Mouse (Mus musculus) G1E (cell line): Measurements from ENCODE around the gene Mocs1. TPM values are rescaled to one million over a fixed set of nuclear protein-coding genes. Genes with fewer than 3 reads are reported as not detected.
A peak's percentile ranks its signal among the peaks of the same experiment; 100 is the strongest.
"Not testable (repeated sequence)": the region's sequence is repeated elsewhere in the genome, so short reads cannot be mapped to it uniquely, and the experiment has no call there.

Experiments
- ATAC-seq: 2 replicates; pipeline ENCODE4 v1.8.0; 2016; ENCODE audit warnings: mild to moderate bottlenecking; ENCODE audit not compliant: insufficient number of reproducible peaks, poor library complexity, low FRiP score, severe bottlenecking; ENCODE audit errors: extremely low read depth
- DNase-seq: peaks from one replicate; pipeline ENCODE4 v3.0.0; 2012; ENCODE audit warnings: low spot score
- H3K27me3 ChIP-seq: 2 replicates; pipeline ENCODE4 v1.6.1; 2012; ENCODE audit warnings: mild to moderate bottlenecking, low read length, inconsistent platforms; ENCODE audit not compliant: insufficient read depth
- H3K36me3 ChIP-seq: replicated peaks from 2 replicates; pipeline ENCODE3; 2012; ENCODE audit warnings: mild to moderate bottlenecking, inconsistent platforms
- H3K4me1 ChIP-seq: 2 replicates; pipeline ENCODE4 v1.6.1; 2012; ENCODE audit warnings: low read depth, low read length, inconsistent platforms, mixed read lengths; ENCODE audit not compliant: insufficient read depth
- H3K4me3 ChIP-seq: 2 replicates; pipeline ENCODE4 v1.5.1; 2012; ENCODE audit warnings: low read depth, mild to moderate bottlenecking, inconsistent platforms, low read length, moderate library complexity, mixed read lengths
- H3K9me3 ChIP-seq: replicated peaks from 2 replicates; pipeline ENCODE4 v1.6.1; 2012; ENCODE audit warnings: inconsistent platforms
- CTCF ChIP-seq: IDR thresholded peaks from 2 replicates; pipeline ENCODE4 v1.5.1; 2012; ENCODE audit warnings: low read depth, low read length, inconsistent platforms, mixed read lengths
- GATA1 ChIP-seq: IDR thresholded peaks from 2 replicates; pipeline ENCODE4 v1.6.1; 2012; ENCODE audit warnings: borderline replicate concordance, low read length, inconsistent platforms, mixed read lengths
- GATA2 ChIP-seq: IDR thresholded peaks from 2 replicates; pipeline ENCODE4 v1.6.1; 2012; ENCODE audit warnings: low read depth, low read length, inconsistent platforms, borderline replicate concordance
- POLR2AphosphoS5 ChIP-seq: IDR thresholded peaks from 2 replicates; pipeline ENCODE4 v1.6.1; 2012; ENCODE audit warnings: low read depth, low read length, inconsistent platforms; ENCODE audit not compliant: insufficient replicate concordance
- TAL1 ChIP-seq: conservative IDR thresholded peaks from 2 replicates; pipeline ENCODE4 v1.6.1; 2012; ENCODE audit warnings: low read depth, low read length, inconsistent platforms, mixed read lengths
- polyA plus RNA-seq: library from polyadenylated mRNA; stranded (reverse); fragments of >175 nt; gene quantifications from 2 replicates; pipeline ENCODE4 v1.2.3, GENCODE M21; 2012
- total RNA-seq, 2 experiments: library from RNA; stranded (forward) in 1 of 2; stranded (reverse) in 1 of 2; fragments of 200-1000 nt in 1 of 2; fragments of >200 nt in 1 of 2; fragmentation: Nextera tagmentation in 1 of 2; gene quantifications; 2 replicates each; pipeline ENCODE4 v1.2.3; 2014 to 2017

Mocs1 gene
- total and polyA plus RNA-seq, 3 experiments: 30.2 to 85.5 (median 37.0) TPM

DNA sequence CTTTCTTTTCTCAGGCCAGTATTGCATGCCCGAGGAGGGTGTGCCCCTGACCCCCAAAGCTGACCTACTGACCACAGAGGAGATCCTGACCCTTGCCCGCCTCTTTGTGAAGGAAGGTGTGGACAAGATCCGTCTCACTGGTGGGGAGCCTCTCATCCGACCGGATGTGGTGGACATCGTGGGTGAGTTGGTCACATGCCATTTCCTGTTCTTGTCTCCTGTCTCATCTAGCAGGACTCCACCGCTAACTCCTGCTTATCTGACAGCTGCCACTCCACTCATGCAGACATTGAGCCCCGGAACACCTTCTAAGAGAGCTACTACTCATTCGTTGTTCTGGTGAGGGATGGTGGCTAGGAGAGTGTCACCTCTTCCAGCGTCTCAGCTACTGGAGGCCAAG is 6.9 kb downstream of the Mocs1 start:
- TF ChIP-seq CTCF: no peak
- no peak for TF ChIP-seq GATA1
- TF ChIP-seq POLR2AphosphoS5: no peak
- TF ChIP-seq GATA2: no peak
- no peak; the same call in 1 of the 2 replicates for TF ChIP-seq TAL1
- Histone ChIP-seq H3K27me3 (no peaks in the 10 kb centered on the region), H3K9me3 (peaks cover 2% of the 10 kb centered on the region; the same call in 1 of the 2 replicates), H3K36me3 (peaks cover 81% of the 10 kb centered on the region), H3K4me3 (no peak overlapping the region; the same call in 1 of the 2 replicates), H3K4me1 (peaks cover 88% of the 10 kb centered on the region)
- no peak for DNase-seq
- peak; percentile 60 for ATAC-seq

DNA sequence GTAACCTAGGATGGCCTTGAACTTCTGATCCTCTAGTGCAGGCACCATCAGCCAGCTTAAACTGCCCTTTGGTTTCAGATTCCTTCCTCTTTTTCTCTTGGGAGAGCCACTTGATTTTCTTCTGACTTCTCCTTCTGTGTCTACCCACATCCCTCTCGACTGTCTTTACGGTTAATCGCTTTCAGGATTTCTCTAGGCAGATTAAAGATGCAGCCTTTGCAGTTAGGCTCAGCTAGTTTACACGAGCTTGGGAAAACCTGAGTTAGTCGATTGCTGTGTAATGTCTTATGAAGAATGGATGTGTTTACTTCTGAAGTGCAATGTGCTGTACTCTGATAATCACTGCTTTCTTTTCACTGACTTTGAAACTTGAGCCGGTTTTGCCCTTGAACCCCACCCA is 8.5 kb downstream of the Mocs1 start:
- TF ChIP-seq POLR2AphosphoS5: no peak
- TF ChIP-seq GATA1: no peak
- TF ChIP-seq GATA2: no peak
- TF ChIP-seq CTCF: no peak
- no peak for TF ChIP-seq TAL1
- Histone ChIP-seq H3K27me3 (no peaks in the 10 kb centered on the region), H3K36me3 (peaks cover 77% of the 10 kb centered on the region), H3K9me3 (peaks cover 2% of the 10 kb centered on the region; the same call in 1 of the 2 replicates), H3K4me3 (no peak overlapping the region), H3K4me1 (peaks cover 83% of the 10 kb centered on the region)
- DNase-seq: no peak
- no peak for ATAC-seq

DNA sequence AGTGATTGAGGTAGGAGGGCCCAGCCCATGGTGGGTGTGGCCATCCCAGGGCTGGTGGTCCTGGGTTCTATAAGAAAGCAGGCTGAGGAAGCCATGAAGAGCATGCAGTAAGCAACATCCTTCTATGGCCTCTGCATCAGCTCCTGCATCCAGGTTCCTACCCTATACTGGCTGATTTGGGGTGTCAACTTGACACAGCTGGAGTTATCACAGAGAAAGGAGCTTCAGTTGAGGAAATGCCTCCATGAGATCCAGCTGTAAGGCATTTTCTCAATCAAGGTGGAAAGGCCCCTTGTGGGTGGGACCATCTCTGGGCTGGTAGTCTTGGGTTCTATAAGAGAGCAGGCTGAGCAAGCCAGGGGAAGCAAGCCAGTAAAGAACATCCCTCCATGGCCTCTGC is 9.1 kb downstream of the Mocs1 start:
- H3K4me1 ChIP-seq: peaks cover 78% of the 10 kb centered on the region

DNA sequence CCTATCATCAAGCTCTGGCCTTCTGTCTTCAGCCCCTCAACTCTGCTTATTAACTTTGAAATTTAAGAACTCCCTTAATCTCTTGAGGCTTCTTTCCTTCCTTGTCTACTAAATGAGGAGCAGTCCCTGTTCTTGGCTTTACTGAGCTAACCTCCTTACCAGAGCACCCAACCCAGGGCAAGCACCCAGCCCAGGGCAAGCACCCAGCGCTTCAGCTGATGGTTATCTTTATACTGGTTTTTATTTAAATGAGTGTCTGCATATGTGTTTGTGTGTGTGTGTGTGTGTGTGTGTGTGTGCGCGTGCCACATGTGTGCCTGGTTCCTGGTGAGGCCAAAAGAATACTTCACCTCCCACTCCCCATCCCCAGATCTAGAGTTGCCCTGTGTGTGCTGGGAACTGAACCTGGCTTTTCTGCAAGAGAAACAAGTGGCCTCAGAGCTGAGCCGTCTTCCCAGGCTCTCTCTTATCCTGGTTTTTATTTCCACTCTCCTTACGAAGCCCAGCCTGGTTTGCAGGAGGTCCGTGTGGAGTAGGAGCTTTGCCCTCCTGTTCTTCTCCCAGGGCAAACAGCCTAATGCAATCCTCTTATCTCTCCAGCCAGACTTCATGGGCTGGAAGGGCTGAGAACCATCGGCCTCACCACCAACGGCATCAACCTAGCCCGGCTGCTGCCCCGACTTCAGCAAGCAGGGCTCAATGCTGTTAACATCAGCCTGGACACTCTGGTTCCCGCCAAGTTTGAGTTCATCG is 10.8 kb downstream of the Mocs1 start:
- ATAC-seq (peak; percentile 79), DNase-seq (peak; percentile 75)
- peaks cover 55% of the 10 kb centered on the region for H3K36me3 ChIP-seq
- TF ChIP-seq POLR2AphosphoS5 (no peak), TAL1 (peak; percentile 82), CTCF (no peak), GATA1 (no peak)
- H3K27me3 ChIP-seq: no peaks in the 10 kb centered on the region
- H3K4me3 ChIP-seq: peak overlapping the region; percentile 57; the same call in 1 of the 2 replicates
- H3K9me3 ChIP-seq: peaks cover 2% of the 10 kb centered on the region; the same call in 1 of the 2 replicates
- H3K4me1 ChIP-seq: peaks cover 61% of the 10 kb centered on the region

More for the DNA sequence above, 9.1 kb downstream of the Mocs1 start:
- not testable (repeated sequence) for H3K27me3 ChIP-seq, ATAC-seq, H3K9me3 ChIP-seq, H3K4me3 ChIP-seq, DNase-seq
- peaks cover 72% of the 10 kb centered on the region for H3K36me3 ChIP-seq

- no peaks in the 10 kb centered on the region for H3K27me3 ChIP-seq
- ATAC-seq (no peak), DNase-seq (no peak)
- H3K4me1 ChIP-seq: peaks cover 54% of the 10 kb centered on the region
- H3K36me3 ChIP-seq: peaks cover 48% of the 10 kb centered on the region
- no peak overlapping the region; the same call in 1 of the 2 replicates for H3K4me3 ChIP-seq
- TF ChIP-seq CTCF: no peak
- TF ChIP-seq POLR2AphosphoS5: no peak
- TF ChIP-seq GATA2: no peak
- no peak for TF ChIP-seq TAL1
- TF ChIP-seq GATA1: no peak
- peaks cover 2% of the 10 kb centered on the region; the same call in 1 of the 2 replicates for H3K9me3 ChIP-seq
Measured at GRCm38 (mm10) chr17:49439706-49440105, 11.5 kb downstream of the Mocs1 start.

DNA sequence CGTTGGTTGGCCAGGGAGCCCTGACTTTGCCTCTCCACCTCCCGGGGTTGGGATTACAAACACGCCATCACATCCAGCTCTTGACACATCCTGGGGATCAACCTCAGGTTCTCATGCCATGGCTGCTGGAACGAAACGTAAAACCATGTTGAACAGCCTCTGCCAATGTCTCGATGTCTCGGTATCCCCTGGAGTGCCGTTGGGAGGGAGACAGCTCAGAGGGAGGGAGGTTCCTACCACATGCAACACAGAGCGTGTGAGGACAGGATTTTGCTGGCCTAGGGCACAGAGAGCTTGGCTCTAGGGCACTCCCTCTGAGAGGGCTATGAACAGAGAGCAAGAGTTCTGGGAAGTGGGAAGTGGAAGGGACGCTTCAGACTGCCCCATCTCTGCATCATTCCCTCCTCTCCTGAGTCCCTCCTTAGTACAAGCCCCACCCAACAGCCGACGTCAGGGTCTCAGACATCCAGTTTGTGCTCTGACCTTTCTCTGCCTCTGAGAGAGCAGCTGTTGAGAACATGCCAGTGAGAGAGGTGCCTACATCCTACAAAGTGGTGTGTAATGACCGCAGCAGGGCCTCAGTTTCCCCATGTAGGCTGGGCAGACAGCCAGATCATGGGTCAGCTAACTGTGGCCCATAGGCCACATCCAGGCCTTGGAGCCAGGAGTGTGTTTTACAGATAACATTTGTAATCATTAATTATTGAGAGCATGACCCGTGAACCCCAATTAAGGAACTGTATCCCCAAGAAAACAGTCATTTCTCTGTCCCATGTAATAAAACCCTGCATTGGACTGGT is 12.4 kb downstream of the Mocs1 start:
- Histone ChIP-seq H3K36me3 (peaks cover 40% of the 10 kb centered on the region), H3K4me1 (peaks cover 45% of the 10 kb centered on the region), H3K27me3 (no peaks in the 10 kb centered on the region), H3K9me3 (peaks cover 2% of the 10 kb centered on the region; the same call in 1 of the 2 replicates), H3K4me3 (no peak overlapping the region; the same call in 1 of the 2 replicates)
- no peak for ATAC-seq
- TF ChIP-seq GATA1 (no peak), TAL1 (no peak), POLR2AphosphoS5 (no peak), CTCF (no peak), GATA2 (no peak)
- DNase-seq: no peak

- H3K9me3 ChIP-seq, ATAC-seq, H3K27me3 ChIP-seq, DNase-seq, H3K4me3 ChIP-seq: not testable (repeated sequence)
- peaks cover 26% of the 10 kb centered on the region for H3K36me3 ChIP-seq
- H3K4me1 ChIP-seq: peaks cover 30% of the 10 kb centered on the region
Measured at GRCm38 (mm10) chr17:49442841-49443240, 14.7 kb downstream of the Mocs1 start.
